Mouse (Mus musculus) liver, embryonic 14 days (tissue): Measurements from ENCODE around the gene Masp1. TPM values are rescaled to one million over a fixed set of nuclear protein-coding genes. Genes with fewer than 3 reads are reported as not detected.

Experiments
- polyA plus RNA-seq: library from polyadenylated mRNA; depleted of rRNA; stranded (reverse); fragments of >200 nt; gene quantifications from 2 replicates; pipeline ENCODE4 v1.2.3, GENCODE M21; 2012; rRNA removed

Gene Masp1
- polyA plus RNA-seq = 11.1 and 12.7 TPM in 2 replicates

GRCm38 (mm10) chr16:23520235-23520871 lies at the start of gene Masp1, which contains the start of gene Rtp4:
Gene Masp1 (minus strand): TSS chr16:23520815.
Gene Rtp4 (plus strand): TSS chr16:23520291.

DNA sequence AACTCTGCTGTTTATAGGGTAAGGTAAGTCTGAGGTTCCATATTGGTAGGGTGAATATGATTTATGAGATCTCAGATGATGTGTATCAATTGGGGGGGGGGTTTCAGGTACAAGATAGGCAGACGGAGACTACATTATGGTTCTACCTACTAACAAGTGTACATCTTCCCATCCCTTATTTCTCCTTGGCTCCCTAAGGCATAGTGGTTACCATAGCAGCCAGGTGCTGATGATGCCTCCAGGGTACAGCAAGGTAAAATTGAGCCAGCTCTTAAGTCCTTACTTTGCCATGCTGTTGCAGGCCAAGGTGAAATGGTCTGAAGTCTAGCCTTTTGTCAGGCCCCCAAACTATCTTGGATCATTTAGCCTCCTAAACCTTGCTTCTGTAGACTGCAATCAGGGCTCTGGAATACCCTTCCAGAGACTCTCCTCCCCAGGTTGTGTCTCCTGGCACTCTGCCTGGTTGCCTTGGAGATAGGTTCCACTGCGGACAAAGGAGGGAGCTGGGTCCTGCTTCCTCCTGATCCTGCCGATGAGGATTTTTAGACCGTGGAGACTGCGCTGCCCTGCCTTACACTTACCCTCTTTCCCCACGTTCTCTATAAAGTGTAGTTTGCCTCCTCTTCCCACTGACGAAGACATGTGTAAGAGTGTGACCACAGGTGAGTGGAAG lies 91.8 kb downstream of the Masp1 start, which contains the start of gene Rtp1:
Gene Rtp1, plus strand, starts transcription at position 487 of the 673 bp plus-strand sequence.

Other genes with a start within 250 kb of the Masp1 start
- not detected in 2 replicates for gene Rtp1, start 91.7 kb downstream of the Masp1 start, polyA plus RNA-seq
- gene Rtp4, start 524 bp downstream of the Masp1 start, polyA plus RNA-seq = 5.5 and 7.3 TPM in 2 replicates